Mouse (Mus musculus): Measurements from ENCODE around the gene Smg5.

- no peak for TF ChIP-seq CTCF (IDR thresholded peaks at IDR 0.05; ENCODE audit: low read depth, low read length)
- no peak for TF ChIP-seq EP300 (IDR thresholded peaks at IDR 0.05; ENCODE audit: insufficient read depth, low read depth, low read length)
These were observed 74.6 kb downstream of the Smg5 start for GRCm38 (mm10) chr3:88410645-88411031.

Data from ES-Bruce4 (cell line).